Mouse (Mus musculus): ENCODE data around the gene Limd2.

DNA sequence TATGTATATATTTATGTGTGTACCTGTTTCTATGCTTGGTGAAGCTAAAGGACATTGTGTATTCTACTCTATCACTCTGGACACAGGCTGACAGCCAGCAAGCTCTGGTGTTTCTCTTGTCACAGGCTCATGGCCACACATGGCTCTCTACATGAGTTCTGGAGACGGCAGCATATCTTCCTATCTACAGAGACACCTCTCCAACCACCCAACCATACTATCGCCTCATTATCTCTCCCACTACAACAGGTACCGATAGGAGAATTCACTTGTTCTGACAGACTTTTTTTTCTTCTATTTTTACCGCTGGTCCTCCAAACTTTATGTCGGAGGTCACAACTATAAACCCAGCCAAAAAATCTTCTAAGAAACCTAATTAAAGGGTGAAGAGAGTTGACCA is 31.6 kb upstream of the Limd2 start:
- no peak for TF ChIP-seq CTCF (IDR thresholded peaks at IDR 0.05; ENCODE audit: insufficient read depth, low read depth, low read length)
- no peak for TF ChIP-seq POLR2A (IDR thresholded peaks at IDR 0.05; ENCODE audit: insufficient read depth, low read depth, low read length)

Measured in olfactory bulb, adult 2 months (tissue).